Mouse (Mus musculus) ES-Bruce4 (cell line): Measurements from ENCODE around the gene Tigit.

Experiments
- CTCF ChIP-seq: IDR thresholded peaks from one replicate; pipeline ENCODE4 v1.8.1; 2011; ENCODE audit warnings: low read depth, low read length
- EP300 ChIP-seq: IDR thresholded peaks from 2 replicates; pipeline ENCODE4 v1.6.1; 2011; ENCODE audit warnings: low read depth, low read length; ENCODE audit not compliant: insufficient read depth
- POLR2A ChIP-seq: IDR thresholded peaks from one replicate; pipeline ENCODE4 v1.8.1; 2011; ENCODE audit warnings: low read length; ENCODE audit not compliant: insufficient read depth

GRCm38 (mm10) chr16:43610375-43610774 is 53.6 kb downstream of the Tigit start:
- TF ChIP-seq EP300 (no peak), POLR2A (no peak), CTCF (no peak)
